Mouse (Mus musculus) limb, embryonic 10.5 days (tissue): ENCODE data around the gene Erbb3. TPM values are rescaled to one million over a fixed set of nuclear protein-coding genes. Genes with fewer than 3 reads are reported as not detected.
"Not testable (repeated sequence)": the region's sequence is repeated elsewhere in the genome, so short reads cannot be mapped to it uniquely, and the experiment has no call there.

ENCODE experiments used
- DNase-seq: peaks from one replicate; pipeline ENCODE4 v3.0.0-alpha.2; 2017; ENCODE audit warnings: low spot score
- H3K27ac ChIP-seq: fragments of 300-500 bp; sonication (generic); 2 replicates; pipeline ENCODE4 v1.5.1; 2016; ENCODE audit warnings: mild to moderate bottlenecking
- H3K27me3 ChIP-seq: fragments of 300-500 bp; sonication (generic); 2 replicates; pipeline ENCODE4 v1.6.1; 2016; ENCODE audit warnings: low read depth, mild to moderate bottlenecking; ENCODE audit not compliant: poor library complexity, severe bottlenecking
- H3K36me3 ChIP-seq: fragments of 300-500 bp; sonication (generic); 2 replicates; pipeline ENCODE4 v1.6.1; 2016; ENCODE audit warnings: mild to moderate bottlenecking, moderate library complexity
- H3K4me1 ChIP-seq: fragments of 300-500 bp; sonication (generic); 2 replicates; pipeline ENCODE4 v1.6.1; 2016
- H3K4me3 ChIP-seq: fragments of 300-500 bp; sonication (generic); 2 replicates; pipeline ENCODE4 v1.5.1; 2016; ENCODE audit warnings: mild to moderate bottlenecking, moderate library complexity
- H3K9me3 ChIP-seq: fragments of 300-500 bp; sonication (generic); replicated peaks from 2 replicates; pipeline ENCODE4 v1.6.1; 2016; ENCODE audit warnings: mild to moderate bottlenecking
- WGBS: fragments of 180-500 bp; shearing (Covaris S2); methylation state at CpG from one replicate; pipeline ENCODE4 v1.1.7; 2016; 5-methylcytosine and 5-hydroxymethylcytosine counted together
- polyA plus RNA-seq: library from polyadenylated mRNA; unstranded; fragments of >200 nt; fragmentation: Nextera tagmentation; extraction: Ambion mirVana; gene quantifications from 2 replicates; pipeline ENCODE4 v1.2.1, GENCODE M21; 2016

Erbb3 gene
- polyA plus RNA-seq, 1 experiment from 2014 or later, result 5.3 TPM

DNA sequence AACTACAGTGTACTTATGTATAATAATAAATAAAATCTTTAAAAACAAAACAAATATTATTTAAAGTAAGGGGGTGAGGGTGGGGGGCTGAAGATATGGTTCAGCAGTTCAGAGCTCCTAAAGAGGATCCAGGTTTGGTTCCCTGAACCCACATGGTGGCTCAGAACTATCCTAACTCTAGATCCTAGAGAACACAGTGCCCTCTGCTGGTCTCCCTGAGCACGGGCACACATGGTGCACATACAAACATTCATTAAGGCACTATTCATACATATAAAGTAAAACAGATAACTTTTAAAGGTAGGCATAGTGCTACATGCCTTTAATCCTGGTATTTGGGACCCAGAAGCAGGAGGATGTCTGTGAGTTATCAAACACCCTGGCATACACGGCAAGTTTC, 14.4 kb downstream of the Erbb3 start:
- Histone ChIP-seq H3K36me3 (no peaks in the 10 kb centered on the region), H3K4me3 (no peak overlapping the region), H3K4me1 (peaks cover 2% of the 10 kb centered on the region), H3K9me3 (no peaks in the 10 kb centered on the region), H3K27me3 (no peaks in the 10 kb centered on the region), H3K27ac (no peak overlapping the region)
- DNase-seq, result no peak
- 95% methylated on average over 2 of the region's 2 CpGs for WGBS

DNA sequence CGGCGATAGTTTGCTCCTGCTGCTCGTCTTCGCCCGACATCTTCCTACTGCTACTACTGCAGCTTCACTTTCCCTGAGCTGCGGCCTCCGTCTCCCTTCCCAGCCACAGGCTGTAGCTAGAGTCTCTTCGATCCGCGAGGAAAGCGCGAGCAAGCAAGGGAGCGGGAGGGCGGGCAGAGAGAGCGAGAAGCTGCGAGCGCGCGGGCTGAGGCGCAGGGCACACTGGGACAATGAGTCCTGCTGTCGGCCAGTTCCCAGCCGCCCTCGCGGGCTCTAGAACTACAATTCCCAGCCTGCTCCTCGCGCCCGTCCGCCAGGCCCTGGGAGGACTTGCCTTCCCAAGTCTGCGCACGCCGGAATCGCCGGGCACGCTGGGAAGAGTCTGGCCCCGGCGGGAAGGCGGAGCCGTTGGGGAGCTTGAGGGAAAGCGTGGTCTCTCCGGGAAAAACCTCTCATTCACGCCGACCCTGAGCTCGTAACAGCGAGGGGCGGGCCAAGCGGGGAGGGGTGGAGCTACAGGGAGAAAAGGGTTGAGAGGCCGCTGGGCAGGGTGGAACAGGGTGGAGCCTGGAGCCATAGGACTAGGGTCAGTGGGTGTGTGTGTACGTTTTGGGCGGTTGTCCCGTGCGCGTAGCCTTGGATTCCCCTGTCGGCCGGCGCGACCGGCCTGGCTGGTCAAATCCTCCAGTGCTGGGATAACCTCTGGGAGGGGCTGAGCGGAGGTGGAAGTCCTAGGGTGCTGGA, 23.5 kb downstream of the Erbb3 start, which contains the start of gene Pa2g4:
Gene Pa2g4 (minus strand): TSS at position 200 of the 744 bp plus-strand sequence.
- Histone ChIP-seq H3K27ac (peak within 1 kb of the TSS; percentile 89), H3K36me3 (peaks cover 32% of the 10 kb centered on the region), H3K4me1 (peaks cover 22% of the 10 kb centered on the region), H3K4me3 (peak within 1 kb of the TSS; percentile 84), H3K27me3 (no peaks in the 10 kb centered on the region), H3K9me3 (no peaks in the 10 kb centered on the region)
- peak; percentile 98 for DNase-seq
- WGBS, result under 1% methylated on average over 58 of the region's 58 CpGs

DNA sequence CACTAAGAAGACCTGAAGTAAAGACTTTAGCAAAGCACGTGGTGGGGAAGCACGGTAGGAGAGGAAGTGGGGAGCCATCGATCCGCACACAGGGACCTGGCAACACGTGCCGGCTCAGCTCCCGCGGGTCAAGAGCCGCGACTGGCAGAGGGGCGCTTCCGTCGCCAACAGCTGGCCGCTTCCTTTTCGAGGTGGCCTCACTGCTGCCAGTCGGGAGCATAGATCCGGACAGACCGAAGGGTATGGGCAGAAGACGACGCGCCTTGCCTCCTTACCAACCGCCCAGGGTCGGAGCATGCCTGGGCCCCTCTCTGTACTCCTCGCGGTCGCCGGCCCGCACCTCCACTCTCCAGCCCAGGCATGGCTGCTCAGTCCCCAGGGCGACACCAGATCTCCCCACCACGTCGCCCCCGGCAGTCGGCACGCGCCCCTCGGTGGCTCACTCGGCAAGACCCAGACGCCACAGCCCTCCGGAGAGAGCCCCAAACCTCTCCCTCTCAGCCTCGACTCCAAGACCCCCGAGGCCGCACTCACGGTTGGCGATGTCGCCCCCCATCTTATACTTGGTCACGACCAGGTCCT, 24.2 kb downstream of the Erbb3 start:
- Histone ChIP-seq H3K27ac (peak overlapping the region; percentile 89), H3K27me3 (no peaks in the 10 kb centered on the region), H3K9me3 (no peaks in the 10 kb centered on the region), H3K36me3 (peaks cover 39% of the 10 kb centered on the region), H3K4me1 (peaks cover 22% of the 10 kb centered on the region), H3K4me3 (peak overlapping the region; percentile 84)
- under 1% methylated on average over 46 of the region's 46 CpGs for WGBS
- DNase-seq, result no peak

DNA sequence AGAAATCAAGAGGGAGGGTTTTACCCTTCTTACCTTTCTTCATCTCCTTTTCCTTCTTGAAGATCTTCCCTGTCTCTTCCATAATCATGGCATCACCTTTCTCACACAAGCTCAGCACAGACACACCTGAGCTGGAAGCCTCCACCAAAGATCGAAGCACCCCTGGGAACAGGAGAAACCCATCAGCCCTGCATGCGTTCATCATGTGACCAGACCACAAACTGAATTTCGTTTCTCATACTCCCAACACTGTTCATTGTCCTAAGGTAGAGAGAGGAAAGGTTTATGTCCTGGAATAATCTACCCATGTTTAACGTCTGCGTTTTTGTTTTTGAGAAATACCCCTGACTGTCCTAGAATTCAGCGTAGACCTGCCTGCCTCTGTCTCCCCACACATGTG, 25.9 kb downstream of the Erbb3 start:
- DNase-seq, result no peak
- Histone ChIP-seq H3K36me3 (peaks cover 56% of the 10 kb centered on the region), H3K27me3 (no peaks in the 10 kb centered on the region), H3K4me3 (peak overlapping the region; percentile 84; the same call in 1 of the 2 replicates), H3K4me1 (peaks cover 22% of the 10 kb centered on the region), H3K27ac (no peak overlapping the region), H3K9me3 (no peaks in the 10 kb centered on the region)
- 93% methylated on average over 6 of the region's 6 CpGs for WGBS

DNA sequence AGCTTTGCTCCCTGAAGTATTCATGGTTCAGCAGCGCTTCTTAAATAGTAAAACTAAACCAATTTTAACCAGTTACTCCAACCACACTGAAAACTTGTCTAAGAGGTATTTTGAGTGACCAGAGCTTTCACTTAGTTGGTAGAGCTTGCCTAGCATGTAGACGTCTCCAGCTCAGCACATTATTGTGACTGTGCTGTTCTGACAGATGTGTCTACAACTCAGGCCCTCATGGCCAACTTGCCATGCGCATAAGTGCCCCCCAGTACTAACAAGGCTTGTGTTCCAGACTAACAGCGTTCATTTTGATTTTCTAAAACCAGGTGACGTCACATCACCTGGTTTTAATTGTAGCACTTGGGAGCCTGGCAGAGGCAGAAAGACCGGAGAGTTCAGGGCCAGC, 32.5 kb downstream of the Erbb3 start:
- WGBS, result 78% methylated on average over 6 of the region's 6 CpGs
- Histone ChIP-seq H3K27me3 (no peaks in the 10 kb centered on the region), H3K9me3 (no peaks in the 10 kb centered on the region), H3K4me3 (no peak overlapping the region), H3K4me1 (no peaks in the 10 kb centered on the region), H3K36me3 (peaks cover 56% of the 10 kb centered on the region), H3K27ac (no peak overlapping the region)
- no peak for DNase-seq

DNA sequence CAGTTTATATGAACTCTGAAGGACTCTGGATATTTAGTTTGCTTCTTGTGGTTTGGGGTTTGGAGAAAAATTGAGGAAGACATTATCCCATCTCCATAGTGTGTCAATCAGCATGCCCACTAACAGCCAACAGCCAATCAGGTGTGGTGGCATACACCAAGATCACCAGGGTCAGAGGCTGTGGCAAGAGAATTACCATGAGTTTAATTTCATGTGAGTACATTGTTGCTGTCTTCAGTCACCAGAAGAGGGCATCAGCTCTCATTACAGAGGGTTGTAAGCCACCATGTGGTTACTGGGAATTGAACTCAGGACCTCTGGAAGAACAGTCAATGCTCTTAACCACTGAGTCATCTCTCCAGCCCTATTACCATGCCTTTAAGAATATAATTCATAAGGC, 33.2 kb downstream of the Erbb3 start:
- Histone ChIP-seq H3K4me1 (no peaks in the 10 kb centered on the region), H3K9me3 (no peaks in the 10 kb centered on the region), H3K36me3 (peaks cover 49% of the 10 kb centered on the region), H3K4me3 (no peak overlapping the region), H3K27me3 (no peaks in the 10 kb centered on the region), H3K27ac (no peak overlapping the region)
- no peak for DNase-seq

DNA sequence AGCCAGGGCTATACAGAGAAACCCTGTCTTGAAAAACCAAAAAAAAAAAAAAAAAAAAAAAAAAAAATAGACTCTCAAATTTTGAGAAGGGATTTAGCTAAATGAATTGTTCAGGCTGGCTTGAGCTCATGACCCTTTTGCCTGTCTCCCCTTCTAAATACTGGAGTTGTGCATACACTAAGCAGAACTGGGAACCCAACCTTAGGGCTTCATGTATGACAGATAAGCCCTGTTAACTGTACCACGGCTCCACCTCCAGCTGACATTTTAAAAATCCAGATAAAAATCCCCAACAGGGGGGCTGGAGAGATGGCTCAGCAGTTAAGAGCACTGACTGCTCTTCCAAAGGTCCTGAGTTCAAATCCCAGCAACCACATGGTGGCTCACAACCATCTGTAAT, 33.9 kb downstream of the Erbb3 start:
- not testable (repeated sequence) for H3K4me3 ChIP-seq, H3K27me3 ChIP-seq, DNase-seq, H3K4me1 ChIP-seq, H3K9me3 ChIP-seq, H3K27ac ChIP-seq
- WGBS, result 94% methylated on average over 1 of the region's 1 CpGs
- peaks cover 42% of the 10 kb centered on the region for H3K36me3 ChIP-seq

DNA sequence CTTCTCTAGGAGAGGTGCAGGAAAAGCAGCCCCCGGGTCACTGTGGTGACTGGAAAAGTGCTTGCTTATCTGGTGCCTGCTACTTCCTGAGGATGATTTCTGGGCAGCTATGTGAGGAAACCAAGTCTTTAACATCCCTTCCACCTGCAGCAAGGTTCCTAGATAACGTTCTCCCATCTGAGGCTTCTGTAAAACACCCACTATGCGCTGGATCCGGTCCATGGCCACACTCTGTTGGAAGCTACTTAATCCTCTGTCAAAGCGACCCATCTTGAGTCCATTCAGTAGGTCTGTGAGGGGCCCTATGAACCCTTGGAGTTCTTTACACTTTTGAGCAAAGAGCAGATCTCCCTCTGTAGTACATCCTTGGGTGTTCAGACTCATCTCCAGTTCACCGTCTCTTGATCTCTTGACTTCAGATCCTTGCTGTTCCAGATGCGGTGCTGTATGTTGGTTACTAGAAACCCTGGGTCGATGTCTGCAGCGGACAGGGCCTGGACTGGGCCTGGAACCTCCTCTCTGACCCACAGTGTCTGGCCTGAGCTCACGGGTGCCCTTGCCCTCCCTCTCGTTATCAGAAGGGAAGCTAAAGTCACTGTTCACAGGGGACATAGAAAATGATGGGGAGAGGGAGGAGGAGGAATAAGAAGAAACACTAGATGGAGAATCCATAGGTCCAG, 39.2 kb downstream of the Erbb3 start:
- H3K27me3 ChIP-seq, result not testable (repeated sequence)
- 88% methylated on average over 11 of the region's 11 CpGs for WGBS

DNA sequence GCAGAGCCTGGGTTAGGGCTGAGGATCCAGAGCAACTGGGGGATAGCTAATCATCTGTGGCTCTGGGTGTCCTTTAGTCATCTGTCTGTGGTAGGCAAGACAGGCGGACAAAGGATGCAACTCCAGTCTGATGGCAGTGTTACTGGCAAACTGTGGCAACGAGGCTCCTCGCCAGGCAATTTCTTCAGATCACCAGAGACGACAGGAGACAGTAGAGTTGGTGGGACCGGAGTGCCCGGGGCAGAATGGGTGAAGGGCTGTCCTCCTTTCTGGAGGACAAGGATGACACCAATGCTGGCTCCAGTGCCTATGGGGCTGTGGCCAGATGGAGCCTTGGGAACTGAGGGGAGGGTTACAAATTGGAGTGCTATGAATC, 39.8 kb downstream of the Erbb3 start:
- H3K27me3 ChIP-seq, H3K9me3 ChIP-seq, DNase-seq: not testable (repeated sequence)
- Histone ChIP-seq H3K36me3 (peaks cover 22% of the 10 kb centered on the region), H3K27ac (peak overlapping the region; percentile 39; the same call in 1 of the 2 replicates), H3K4me3 (peak overlapping the region; percentile 83; the same call in 1 of the 2 replicates), H3K4me1 (peaks cover 19% of the 10 kb centered on the region)
- WGBS, result 74% methylated on average over 6 of the region's 6 CpGs

More for the DNA sequence above, 39.2 kb downstream of the Erbb3 start:
- Histone ChIP-seq H3K4me1 (peaks cover 19% of the 10 kb centered on the region), H3K36me3 (peaks cover 16% of the 10 kb centered on the region)
- not testable (repeated sequence) for DNase-seq, H3K9me3 ChIP-seq, H3K4me3 ChIP-seq, H3K27ac ChIP-seq

DNA sequence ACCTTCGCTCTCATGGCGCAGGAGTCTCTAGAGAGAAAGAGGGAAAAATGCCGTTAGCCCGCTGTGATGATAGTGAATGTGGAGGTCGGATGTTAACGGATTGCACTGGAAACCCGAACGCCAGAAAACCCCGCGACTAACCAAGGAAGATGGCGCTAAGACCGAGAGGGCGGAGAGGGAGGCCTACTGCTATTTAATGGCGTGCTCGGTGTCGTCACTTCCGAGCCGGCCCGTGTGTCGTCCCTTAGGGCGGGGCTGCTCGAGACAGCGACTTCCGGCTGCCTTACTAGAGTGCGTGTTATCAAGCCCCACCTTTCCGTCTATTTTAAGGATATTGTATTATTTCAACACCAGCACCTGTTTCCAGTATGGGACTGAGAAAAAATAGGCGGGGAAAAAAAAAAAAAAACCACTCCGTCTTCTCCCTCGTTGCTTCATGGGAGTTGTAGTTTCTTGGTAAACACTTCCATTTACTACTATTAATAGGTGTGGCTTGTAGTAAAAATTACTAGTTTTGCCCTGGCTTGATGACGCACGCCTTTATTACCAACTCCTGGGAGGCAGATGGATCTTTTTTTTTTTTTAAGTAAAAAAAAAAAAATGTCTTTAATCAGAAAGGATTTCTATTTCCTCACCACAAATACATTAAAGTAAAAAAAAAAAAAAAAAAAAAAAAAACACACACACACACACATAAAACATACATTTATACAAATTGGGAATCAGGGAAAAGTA, 40.3 kb downstream of the Erbb3 start, which contains the start of gene Rpl41:
Gene Rpl41 (minus strand): TSS at position 359 of the 735 bp plus-strand sequence.
- peak within 1 kb of the TSS; percentile 83 for H3K4me3 ChIP-seq
- H3K9me3 ChIP-seq, result no peaks in the 10 kb centered on the region
- peak within 1 kb of the TSS; percentile 98 for H3K27ac ChIP-seq
- WGBS, result under 1% methylated on average over 31 of the region's 31 CpGs
- peaks cover 28% of the 10 kb centered on the region for H3K36me3 ChIP-seq
- peak; percentile 97 for DNase-seq
- peaks cover 25% of the 10 kb centered on the region for H3K4me1 ChIP-seq
- H3K27me3 ChIP-seq, result no peaks in the 10 kb centered on the region

DNA sequence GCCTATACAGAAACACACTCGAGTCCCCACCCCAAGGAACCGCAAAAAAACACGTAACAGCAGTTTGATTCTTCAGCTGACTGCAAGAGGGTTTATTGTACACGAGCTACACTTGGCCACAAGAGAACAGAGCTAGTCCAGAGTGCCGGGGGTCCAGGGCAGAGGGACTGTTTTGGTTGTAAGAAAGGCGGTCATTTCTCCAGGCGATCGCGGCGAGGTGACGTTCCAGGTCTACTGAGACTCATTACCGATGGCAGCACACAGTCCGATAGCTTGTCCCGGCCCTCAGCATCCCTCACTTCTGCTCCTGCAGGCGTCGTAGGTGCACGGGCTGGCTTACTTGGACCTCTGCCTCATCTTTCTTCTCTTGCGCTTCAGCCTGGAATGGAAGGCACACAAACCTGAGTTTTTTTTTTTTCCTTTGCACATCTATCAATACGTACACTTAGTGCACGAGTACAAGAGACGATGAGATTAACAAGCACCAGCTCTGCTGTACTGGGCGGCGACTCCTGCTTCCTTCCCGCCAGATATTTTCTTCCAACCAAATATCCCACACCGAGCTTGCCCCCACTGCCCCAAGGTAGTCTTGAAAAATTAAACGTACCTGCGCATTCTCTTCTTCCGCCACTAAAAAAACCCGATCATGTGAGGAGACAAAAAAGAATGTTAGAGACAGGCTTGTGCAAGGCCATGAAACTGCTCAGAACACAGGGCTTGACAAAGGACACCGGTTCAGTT, 41.2 kb downstream of the Erbb3 start:
- not testable (repeated sequence) for H3K9me3 ChIP-seq, H3K27me3 ChIP-seq, DNase-seq
- Histone ChIP-seq H3K4me1 (peaks cover 26% of the 10 kb centered on the region), H3K27ac (peak overlapping the region; percentile 98), H3K36me3 (peaks cover 37% of the 10 kb centered on the region), H3K4me3 (peak overlapping the region; percentile 83)
- under 1% methylated on average over 23 of the region's 30 CpGs for WGBS

DNA sequence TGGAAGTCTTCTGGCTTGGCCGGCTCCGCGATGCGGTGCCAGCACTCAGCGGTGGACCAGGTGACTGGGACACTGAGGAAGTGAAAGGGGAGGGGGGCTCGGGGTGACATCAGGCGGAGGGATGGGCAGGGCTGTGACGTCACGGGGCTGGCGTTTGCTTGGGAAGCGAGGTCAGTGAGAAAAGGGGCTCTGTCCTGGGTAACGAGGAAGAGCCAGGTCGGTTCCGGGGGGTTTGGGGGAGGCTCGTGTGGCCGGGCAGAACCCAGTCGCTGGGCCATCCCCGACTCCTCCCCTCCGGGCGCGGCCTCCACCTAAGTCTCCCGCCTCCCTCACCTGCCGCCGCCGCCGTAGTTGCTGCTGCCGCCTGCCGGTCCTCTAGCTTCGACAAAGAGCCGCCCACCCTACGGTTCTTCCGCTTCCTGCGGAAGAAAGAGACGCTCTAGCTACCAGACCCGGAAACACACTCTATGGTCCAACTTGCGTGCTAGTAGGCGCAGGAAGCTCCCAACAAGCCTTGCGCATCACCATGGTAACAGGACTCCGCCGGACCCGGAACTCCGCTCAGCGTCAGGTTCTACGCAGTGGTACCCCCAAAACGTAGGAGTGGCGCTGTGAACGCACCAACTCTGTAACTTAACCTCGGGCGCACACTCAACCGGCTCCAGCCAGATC, 42.0 kb downstream of the Erbb3 start, which contains the start of gene Zc3h10:
Gene Zc3h10 (minus strand): TSS at position 414 of the 672 bp plus-strand sequence.
- peak; percentile 93 for DNase-seq
- peaks cover 44% of the 10 kb centered on the region for H3K36me3 ChIP-seq
- H3K9me3 ChIP-seq, result no peaks in the 10 kb centered on the region
- peak within 1 kb of the TSS; percentile 98 for H3K27ac ChIP-seq
- peaks cover 26% of the 10 kb centered on the region for H3K4me1 ChIP-seq
- peak within 1 kb of the TSS; percentile 83 for H3K4me3 ChIP-seq
- H3K27me3 ChIP-seq, result no peaks in the 10 kb centered on the region
- 0% methylated on average over 50 of the region's 50 CpGs for WGBS
